Mouse (Mus musculus) liver, embryonic 13.5 days (tissue): ENCODE measurements at regions not wholly inside any gene's neighbourhood (a gene's known extent, or its start where the extent isn't known, plus 50 kb on each side); places are given as distances from the start of the nearest gene placed in this dataset.

Experiments
- ATAC-seq: fragments of 200-750 bp; cut with Nextera tagmentation; 2 replicates; pipeline ENCODE4 v1.8.0; 2017; ENCODE audit warnings: low read depth, mild to moderate bottlenecking, moderate number of reproducible peaks, moderate library complexity
- DNase-seq: peaks from one replicate; pipeline ENCODE4 v3.0.0; 2022
- H3K27ac ChIP-seq: fragments of 300-500 bp; sonication (generic); 2 replicates; pipeline ENCODE4 v1.5.1; 2015; ENCODE audit warnings: moderate library complexity, mild to moderate bottlenecking, inconsistent platforms
- H3K27me3 ChIP-seq: fragments of 300-500 bp; sonication (generic); 2 replicates; pipeline ENCODE4 v1.6.1; 2015; ENCODE audit warnings: mild to moderate bottlenecking, inconsistent platforms
- H3K36me3 ChIP-seq: fragments of 300-500 bp; sonication (generic); 2 replicates; pipeline ENCODE4 v1.6.1; 2015; ENCODE audit warnings: mild to moderate bottlenecking, inconsistent platforms
- H3K4me1 ChIP-seq: fragments of 300-500 bp; sonication (generic); replicated peaks from 2 replicates; pipeline ENCODE4 v1.6.1; 2015; ENCODE audit warnings: inconsistent platforms
- H3K4me2 ChIP-seq: fragments of 300-500 bp; sonication (generic); 2 replicates; pipeline ENCODE4 v1.6.1; 2015; ENCODE audit warnings: inconsistent platforms, mild to moderate bottlenecking, moderate library complexity
- H3K4me3 ChIP-seq: fragments of 300-500 bp; sonication (generic); replicated peaks from 2 replicates; pipeline ENCODE4 v1.5.1; 2015; ENCODE audit warnings: mild to moderate bottlenecking, inconsistent platforms
- H3K9ac ChIP-seq: fragments of 300-500 bp; sonication (generic); 2 replicates; pipeline ENCODE4 v1.6.1; 2015; ENCODE audit warnings: mild to moderate bottlenecking, inconsistent platforms
- H3K9me3 ChIP-seq: fragments of 300-500 bp; sonication (generic); replicated peaks from 2 replicates; pipeline ENCODE4 v1.6.1; 2016; ENCODE audit warnings: inconsistent platforms
- WGBS: fragments of 180-500 bp; shearing (Covaris S2); methylation state at CpG from one replicate; pipeline ENCODE4 v1.1.7; 2015; ENCODE audit not compliant: insufficient replicate concordance; 5-methylcytosine and 5-hydroxymethylcytosine counted together

GRCm38 (mm10) chr5:62545785-62546184 lies 220.2 kb downstream of the Arap2 start:
- no peak overlapping the region for H3K4me2 ChIP-seq
- no peak for DNase-seq
- H3K4me1 ChIP-seq = no peaks in the 10 kb centered on the region
- H3K36me3 ChIP-seq = no peaks in the 10 kb centered on the region
- H3K27me3 ChIP-seq = no peaks in the 10 kb centered on the region
- H3K27ac ChIP-seq = no peak overlapping the region
- no peaks in the 10 kb centered on the region for H3K9me3 ChIP-seq
- no peak overlapping the region for H3K4me3 ChIP-seq
- no peak for ATAC-seq
- no peak overlapping the region for H3K9ac ChIP-seq

DNA sequence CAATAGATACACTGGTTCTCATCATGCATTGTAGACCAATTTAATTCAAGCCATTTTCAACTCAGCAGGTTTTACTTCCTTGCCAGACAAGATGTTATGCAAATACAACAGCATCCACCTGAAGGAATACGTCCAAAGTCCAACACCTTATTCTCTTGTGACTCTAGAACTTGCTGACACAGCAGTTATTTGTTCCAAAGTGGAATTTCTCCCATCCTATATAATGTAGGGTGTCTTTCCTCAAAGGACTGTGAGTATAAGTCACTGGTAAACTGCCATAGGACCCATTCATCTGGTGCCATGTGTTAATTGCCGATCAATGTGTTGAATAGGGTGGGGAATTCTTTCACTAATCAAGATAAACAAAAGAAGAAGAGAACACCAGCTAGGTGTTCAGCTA lies 226.7 kb downstream of the Arap2 start:
- Histone ChIP-seq H3K27ac (no peak overlapping the region), H3K4me3 (no peak overlapping the region), H3K27me3 (no peaks in the 10 kb centered on the region), H3K4me2 (no peak overlapping the region), H3K36me3 (no peaks in the 10 kb centered on the region), H3K4me1 (no peaks in the 10 kb centered on the region), H3K9me3 (no peaks in the 10 kb centered on the region), H3K9ac (no peak overlapping the region)
- DNase-seq (no peak), ATAC-seq (no peak)
- 70% methylated on average over 2 of the region's 2 CpGs for WGBS

- H3K4me1 ChIP-seq = no peaks in the 10 kb centered on the region
- no peak for ATAC-seq
- no peaks in the 10 kb centered on the region for H3K36me3 ChIP-seq
- no peak for DNase-seq
- no peak overlapping the region for H3K4me2 ChIP-seq
- H3K27me3 ChIP-seq = no peaks in the 10 kb centered on the region
- no peak overlapping the region for H3K4me3 ChIP-seq
- WGBS = 39% methylated on average over 1 of the region's 1 CpGs
- H3K9ac ChIP-seq = no peak overlapping the region
- H3K9me3 ChIP-seq = no peaks in the 10 kb centered on the region
- no peak overlapping the region for H3K27ac ChIP-seq
These were observed 254.1 kb downstream of the Arap2 start for GRCm38 (mm10) chr5:62511827-62512226.

- Histone ChIP-seq H3K36me3 (no peaks in the 10 kb centered on the region), H3K4me3 (no peak overlapping the region), H3K9ac (no peak overlapping the region), H3K27me3 (no peaks in the 10 kb centered on the region), H3K9me3 (no peaks in the 10 kb centered on the region), H3K27ac (no peak overlapping the region), H3K4me2 (no peak overlapping the region), H3K4me1 (no peaks in the 10 kb centered on the region)
- ATAC-seq (no peak), DNase-seq (peak; percentile 0)
- WGBS = 26% methylated on average over 5 of the region's 5 CpGs
These were observed 282.4 kb downstream of the Arap2 start for GRCm38 (mm10) chr5:62483521-62483920.

DNA sequence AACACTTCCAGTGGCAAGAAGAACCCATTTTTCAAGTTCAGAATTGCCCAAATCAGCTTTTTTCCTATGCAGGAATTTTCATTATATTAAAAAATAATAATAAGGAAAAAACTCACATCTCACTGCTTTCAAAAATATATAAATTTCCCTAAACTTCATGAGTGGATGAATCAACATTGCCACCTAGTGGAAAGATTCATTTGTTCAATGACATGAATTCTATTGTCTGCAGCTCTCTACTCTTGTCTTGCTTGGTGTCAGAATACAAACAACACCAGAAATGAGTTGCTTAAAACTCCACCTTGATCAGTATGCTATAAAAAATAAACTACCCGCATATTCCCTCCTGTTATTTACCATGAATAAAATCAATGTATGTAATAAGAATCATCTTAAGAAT lies 285.0 kb downstream of the Arap2 start:
- DNase-seq (no peak), ATAC-seq (no peak)
- no peaks in the 10 kb centered on the region for H3K36me3 ChIP-seq
- H3K4me3 ChIP-seq = no peak overlapping the region
- 24% methylated on average over 1 of the region's 1 CpGs for WGBS
- H3K9me3 ChIP-seq = no peaks in the 10 kb centered on the region
- no peak overlapping the region for H3K27ac ChIP-seq
- H3K27me3 ChIP-seq = no peaks in the 10 kb centered on the region
- H3K9ac ChIP-seq = no peak overlapping the region
- no peaks in the 10 kb centered on the region for H3K4me1 ChIP-seq
- no peak overlapping the region for H3K4me2 ChIP-seq

DNA sequence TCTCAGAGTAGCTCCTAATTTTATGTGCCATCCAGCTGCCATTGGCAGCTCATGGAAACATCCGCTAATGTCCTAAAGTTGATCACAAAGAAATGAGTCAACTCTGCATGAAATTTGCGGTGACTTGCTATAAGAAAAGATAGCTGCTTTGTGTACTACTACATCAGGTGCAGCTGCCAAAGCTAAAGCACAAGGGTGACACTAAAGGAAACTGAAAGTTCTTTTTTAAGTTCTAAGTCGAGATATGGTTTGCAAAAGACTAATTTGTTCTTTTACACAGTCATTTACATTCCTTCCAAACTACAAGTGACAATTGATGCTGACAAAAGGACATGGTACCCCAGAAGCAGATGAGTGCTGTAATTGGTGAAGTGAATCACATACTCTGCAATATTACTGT lies 292.5 kb downstream of the Arap2 start:
- no peak overlapping the region for H3K4me3 ChIP-seq
- H3K36me3 ChIP-seq = no peaks in the 10 kb centered on the region
- H3K4me1 ChIP-seq = no peaks in the 10 kb centered on the region
- no peak for DNase-seq
- H3K27ac ChIP-seq = no peak overlapping the region
- ATAC-seq = no peak
- H3K4me2 ChIP-seq = no peak overlapping the region
- 0 out of 2 replicates have a peak, but pooled peaks cover 2% of the 10 kb centered on the region for H3K9me3 ChIP-seq
- no peaks in the 10 kb centered on the region for H3K27me3 ChIP-seq
- H3K9ac ChIP-seq = no peak overlapping the region
- 57% methylated on average over 3 of the region's 3 CpGs for WGBS

DNA sequence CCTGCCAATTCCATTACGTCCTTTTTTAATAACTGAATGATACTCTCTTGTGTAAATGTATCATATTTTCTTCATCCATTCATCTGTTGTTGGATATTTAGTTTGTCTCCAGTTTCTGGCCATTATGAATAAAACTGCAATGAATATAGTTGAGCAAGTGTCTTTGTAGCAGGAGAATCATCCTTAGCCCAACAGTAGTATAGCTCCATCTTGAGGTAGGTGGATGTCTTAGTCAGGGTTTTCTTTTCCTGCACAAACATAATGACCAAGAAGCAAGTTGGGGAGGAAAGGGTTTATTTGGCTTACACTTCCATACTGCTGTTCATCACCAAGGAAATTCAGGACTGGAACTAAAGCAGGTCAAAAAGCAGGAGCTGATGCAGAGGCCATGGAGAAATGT lies 299.2 kb downstream of the Arap2 start:
- H3K27me3 ChIP-seq = no peaks in the 10 kb centered on the region
- 60% methylated on average over 1 of the region's 1 CpGs for WGBS
- ATAC-seq = no peak

GRCm38 (mm10) chr5:62462574-62462973 lies 303.4 kb downstream of the Arap2 start:
- H3K4me1 ChIP-seq = no peaks in the 10 kb centered on the region
- no peak overlapping the region for H3K4me2 ChIP-seq
- H3K4me3 ChIP-seq = no peak overlapping the region
- H3K27me3 ChIP-seq = no peaks in the 10 kb centered on the region
- no peaks in the 10 kb centered on the region; the same call in 1 of the 2 replicates for H3K9me3 ChIP-seq
- H3K36me3 ChIP-seq = no peaks in the 10 kb centered on the region
- H3K27ac ChIP-seq = no peak overlapping the region
- DNase-seq (no peak), ATAC-seq (peak; percentile 50; the same call in 1 of the 2 replicates)
- no peak overlapping the region for H3K9ac ChIP-seq
- 49% methylated on average over 2 of the region's 2 CpGs for WGBS

More for the DNA sequence above, 299.2 kb downstream of the Arap2 start:
- H3K4me2 ChIP-seq = no peak overlapping the region
- no peak overlapping the region for H3K4me3 ChIP-seq
- no peaks in the 10 kb centered on the region; the same call in 1 of the 2 replicates for H3K9me3 ChIP-seq
- no peak for DNase-seq
- H3K36me3 ChIP-seq = no peaks in the 10 kb centered on the region
- no peak overlapping the region for H3K27ac ChIP-seq
- H3K9ac ChIP-seq = no peak overlapping the region
- no peaks in the 10 kb centered on the region for H3K4me1 ChIP-seq
